Mouse (Mus musculus): ENCODE measurements around the gene Gba.

Gene Gba

DNA sequence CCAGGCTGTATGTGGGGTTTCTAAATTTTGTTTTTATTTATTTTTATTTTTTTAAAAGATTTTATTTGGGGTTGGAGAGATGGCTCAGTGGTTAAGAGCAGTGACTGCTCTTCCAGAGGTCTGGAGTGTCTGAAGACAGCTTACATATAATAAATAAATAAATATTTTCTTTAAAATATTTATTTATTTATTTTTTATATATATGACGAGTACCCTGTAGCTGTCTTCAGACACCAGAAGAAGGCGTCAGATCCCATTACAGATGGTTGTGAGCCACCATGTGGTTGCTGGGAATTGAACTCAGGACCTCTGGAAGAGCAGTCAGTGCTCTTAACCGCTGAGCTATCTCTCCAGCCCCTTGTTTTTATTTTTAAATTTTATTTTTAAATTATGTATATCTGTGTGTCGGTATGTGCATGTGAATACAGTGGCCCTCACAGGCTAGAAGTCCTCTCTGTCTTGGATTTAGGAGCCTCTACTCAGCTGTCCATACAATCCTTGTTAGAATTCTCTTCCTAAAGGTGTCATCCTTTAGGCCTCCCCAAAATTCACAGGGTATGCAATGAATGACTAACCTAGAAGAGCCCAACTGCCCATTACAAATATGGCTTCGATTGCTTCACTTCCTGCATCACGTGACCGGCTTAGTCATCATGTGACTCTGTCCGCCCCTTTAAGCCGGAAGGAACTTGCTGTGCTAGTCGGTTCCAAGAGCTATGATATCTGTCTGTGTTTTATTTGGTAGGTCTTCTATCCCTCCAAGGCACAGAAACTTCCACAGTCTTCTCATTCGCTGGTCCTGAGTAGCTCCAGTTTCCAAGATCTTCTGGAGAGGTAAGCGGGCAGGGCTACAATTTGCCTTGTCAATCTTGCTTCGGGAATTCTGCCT lies at the start of gene Gba:
Gene Gba (plus strand): TSS at position 676 of the 889 bp plus-strand sequence.
- ChIA-PET CTCF (interaction anchor here in 2 of 4 experiments (0.7 to 1.0 kb wide), 2 partner anchors 9 to 754 kb away, joined by 3 read pairs; no protein-coding TSS in a partner anchor), POLR2A (interaction anchor here (0.5 to 4.8 kb wide), 30 partner anchors 8 to 914 kb away, joined by 3 to 31 read pairs (median 4); partner anchors contain the start of genes Scamp3 (in 2 of the 4), Thbs3 (in 2 of the 4), Clk2 (in 1 of the 4) and Fam189b (in 1 of the 4))

DNA sequence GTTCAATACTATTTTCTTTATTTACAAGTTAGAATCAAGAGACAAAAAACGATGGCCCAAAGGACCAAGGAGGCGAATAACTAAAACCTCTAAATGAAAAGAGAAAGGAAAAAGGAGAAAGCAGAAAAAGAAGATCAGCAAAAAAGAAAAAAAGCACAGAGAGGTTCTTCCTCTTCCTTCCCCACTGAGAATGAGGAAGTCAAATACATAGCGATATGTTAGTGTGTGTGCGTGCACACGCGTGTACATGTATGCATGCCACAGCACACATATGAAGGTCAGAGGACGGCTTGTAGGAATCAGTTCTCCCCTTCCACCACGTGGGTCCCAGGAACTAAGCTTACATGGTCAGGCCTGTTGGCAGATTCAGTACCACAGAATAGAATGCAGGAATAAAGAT lies 45.8 kb upstream of the Gba start:
- ChIA-PET POLR2A (interaction anchor here in 2 of 4 experiments (0.6 to 1.3 kb wide), 5 partner anchors 13 to 61 kb away, joined by 3 to 4 read pairs (median 3); partner anchors contain the start of gene Gba (in 1 of the 2)), CTCF (interaction anchor here in 1 of 4 experiments (0.6 to 4.1 kb wide), 2 partner anchors 21 to 41 kb away, joined by 4 to 18 read pairs; partner anchors contain the start of gene Pklr)

DNA sequence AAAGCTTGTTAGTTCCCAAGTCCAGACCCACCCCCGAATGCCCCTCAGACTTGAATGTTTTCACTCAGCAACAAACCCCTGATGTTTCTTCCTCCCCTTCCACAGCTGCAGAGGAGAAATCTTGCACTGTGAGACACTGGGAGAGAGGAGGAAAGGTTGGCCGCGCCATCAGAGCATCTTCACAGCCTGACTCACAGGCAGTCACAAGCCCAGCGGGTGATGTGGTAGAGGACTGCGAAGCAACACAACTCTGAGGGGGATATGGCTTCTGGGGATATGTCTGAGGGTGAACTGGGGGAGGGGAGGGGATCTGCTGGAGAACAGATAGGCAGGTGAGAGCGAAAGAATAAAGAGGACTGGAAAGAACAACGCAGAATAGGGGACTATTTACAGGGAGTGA lies 44.1 kb upstream of the Gba start:
- CTCF ChIA-PET = interaction anchor here in 3 of 4 experiments (1.1 to 4.1 kb wide), 9 partner anchors 12 to 90 kb away, joined by 3 to 18 read pairs (median 7); partner anchors contain the start of gene Pklr (in 2 of the 3)
- POLR2A ChIA-PET = interaction anchor here in 2 of 4 experiments (0.6 to 2.6 kb wide), 11 partner anchors 8 to 207 kb away, joined by 3 to 7 read pairs (median 4); partner anchors contain the start of genes Rusc1 (in 2 of the 2) and Fam189b (in 1 of the 2)

DNA sequence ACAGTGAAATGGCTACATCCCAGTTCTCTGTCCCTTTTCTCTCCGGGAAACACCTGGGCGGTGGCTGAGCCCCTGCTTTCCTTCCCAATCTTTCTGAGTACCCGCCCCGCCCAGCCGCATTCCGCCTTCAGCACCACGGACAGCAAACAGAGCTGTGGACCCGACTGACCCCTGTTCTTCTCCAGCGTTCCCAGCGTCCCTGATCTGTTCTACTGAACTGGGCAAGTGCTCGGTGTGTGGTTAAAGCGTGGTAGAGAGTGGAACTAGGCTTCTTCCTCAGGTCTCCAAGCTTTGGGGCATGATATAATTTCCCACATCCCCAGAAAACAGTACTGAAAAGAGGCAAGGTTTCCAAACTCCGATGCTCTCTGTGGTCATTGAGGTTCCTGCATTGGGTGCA lies 43.5 kb upstream of the Gba start:
- ChIA-PET CTCF (interaction anchor here (0.5 to 4.1 kb wide), 19 partner anchors 10 to 1292 kb away, joined by 3 to 18 read pairs (median 5); partner anchors contain the start of genes Fam189b (in 2 of the 4), Pklr (in 2 of the 4), Fdps (in 1 of the 4) and Gm43738 (in 1 of the 4)), POLR2A (interaction anchor here in 3 of 4 experiments (0.6 to 2.6 kb wide), 22 partner anchors 9 to 209 kb away, joined by 3 to 17 read pairs (median 5); partner anchors contain the start of genes Scamp3 (in 3 of the 3), Rusc1 (in 2 of the 3), Dcst1 (in 1 of the 3) and Fam189b (in 1 of the 3))

DNA sequence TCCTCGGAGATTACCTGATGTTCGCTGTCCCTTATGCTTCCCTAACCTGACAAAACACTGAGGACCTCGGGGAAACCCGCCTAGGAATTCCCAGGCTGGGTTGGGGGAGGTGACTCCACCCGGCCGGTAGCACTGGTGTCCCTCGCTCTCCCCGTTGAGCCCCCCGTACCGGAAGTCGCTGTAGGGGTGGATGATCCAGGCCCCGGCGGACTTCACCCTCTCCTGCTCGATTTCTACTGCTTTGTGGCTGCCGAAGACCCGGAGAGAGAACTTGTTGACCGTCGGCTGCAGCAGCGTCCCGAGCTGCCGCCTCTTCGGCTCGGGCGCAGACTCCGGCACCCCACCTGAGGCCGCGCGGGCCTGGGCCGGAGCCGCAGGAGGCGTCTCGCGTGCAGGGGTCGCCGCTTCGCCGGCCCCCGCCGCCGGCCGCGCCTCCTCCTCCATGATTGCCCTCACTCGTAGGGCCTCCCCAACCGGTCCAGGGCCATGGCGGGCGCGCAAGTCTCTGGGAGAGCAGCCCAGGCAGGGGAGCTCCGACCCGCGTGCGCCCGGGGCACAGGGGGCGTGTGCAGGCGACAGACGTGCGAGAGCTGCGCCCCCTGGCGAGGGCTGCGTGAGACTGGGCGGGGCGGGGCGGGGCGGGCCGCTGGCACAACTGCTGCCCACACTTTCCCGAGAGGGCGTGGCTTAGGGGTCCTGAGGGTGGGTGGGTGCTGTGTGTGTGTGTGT lies 42.9 kb upstream of the Gba start, which contains the start of gene Hcn3:
Gene Hcn3 (minus strand): TSS at position 581 of the 729 bp plus-strand sequence.
- CTCF ChIA-PET = interaction anchor here (0.5 to 4.1 kb wide), 43 partner anchors 10 to 1293 kb away, joined by 3 to 18 read pairs (median 4); partner anchors contain the start of genes Fam189b (in 2 of the 4), Pklr (in 2 of the 4), Scamp3 (in 2 of the 4) and Fdps (in 1 of the 4)
- POLR2A ChIA-PET = interaction anchor here in 3 of 4 experiments (0.6 to 2.6 kb wide), 38 partner anchors 10 to 885 kb away, joined by 3 to 17 read pairs (median 4); partner anchors contain the start of genes Fam189b (in 3 of the 3), Scamp3 (in 3 of the 3), Fdps (in 2 of the 3) and Dcst1 (in 1 of the 3)

DNA sequence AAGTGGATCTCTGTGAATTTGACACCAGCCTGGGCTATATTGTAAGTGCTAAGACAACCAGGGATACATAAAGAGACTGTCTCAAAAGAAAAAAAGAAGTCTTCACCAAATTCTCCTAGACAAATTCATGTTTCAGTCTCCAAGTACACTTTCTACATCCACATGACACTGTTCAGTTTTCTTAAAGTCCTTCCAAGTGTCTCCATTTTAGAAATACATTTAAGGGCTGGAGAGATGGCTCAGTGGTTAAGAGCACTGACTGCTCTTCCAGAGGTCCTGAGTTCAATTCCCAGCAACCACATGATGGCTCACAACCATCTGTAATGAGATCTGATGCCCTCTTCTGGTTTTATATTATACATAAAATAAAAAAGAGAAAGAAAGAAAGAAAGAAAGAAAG lies 41.5 kb upstream of the Gba start:
- CTCF ChIA-PET = interaction anchor here in 3 of 4 experiments (0.6 to 4.1 kb wide), 6 partner anchors 11 to 596 kb away, joined by 3 to 18 read pairs (median 8); partner anchors contain the start of genes Pklr (in 1 of the 3) and Scamp3 (in 1 of the 3)
- POLR2A ChIA-PET = interaction anchor here in 2 of 4 experiments (0.5 to 2.4 kb wide), 10 partner anchors 13 to 211 kb away, joined by 3 to 10 read pairs (median 4); partner anchors contain the start of genes Fdps (in 2 of the 2) and Scamp3 (in 1 of the 2)

DNA sequence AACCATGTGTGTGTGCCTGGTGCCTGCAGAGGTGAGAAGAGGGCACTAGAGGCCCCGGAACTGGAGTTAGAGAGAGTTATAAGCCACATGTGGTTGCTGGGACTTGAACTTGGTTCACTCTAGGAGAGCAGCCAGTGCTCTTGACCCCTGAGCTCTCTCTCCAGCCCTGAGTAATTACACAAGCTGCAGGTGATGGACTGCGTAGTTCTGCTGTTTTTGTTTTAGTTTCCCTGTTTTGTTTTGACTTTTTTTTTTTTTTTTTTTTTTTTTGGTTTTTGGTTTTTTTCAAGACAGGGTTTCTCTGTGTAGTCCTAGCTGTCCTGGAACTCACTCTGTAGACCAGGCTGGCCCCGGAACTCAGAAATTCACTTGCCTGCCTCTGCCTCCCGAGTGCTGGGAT lies 40.9 kb upstream of the Gba start:
- ChIA-PET CTCF (interaction anchor here in 3 of 4 experiments (0.6 to 0.7 kb wide), 4 partner anchors 14 to 1525 kb away, joined by 3 to 10 read pairs (median 6); no protein-coding TSS in a partner anchor), POLR2A (interaction anchor here in 3 of 4 experiments (0.6 to 7.1 kb wide), 10 partner anchors 8 to 534 kb away, joined by 3 to 61 read pairs (median 4); partner anchors contain the start of gene Scamp3 (in 1 of the 3))

DNA sequence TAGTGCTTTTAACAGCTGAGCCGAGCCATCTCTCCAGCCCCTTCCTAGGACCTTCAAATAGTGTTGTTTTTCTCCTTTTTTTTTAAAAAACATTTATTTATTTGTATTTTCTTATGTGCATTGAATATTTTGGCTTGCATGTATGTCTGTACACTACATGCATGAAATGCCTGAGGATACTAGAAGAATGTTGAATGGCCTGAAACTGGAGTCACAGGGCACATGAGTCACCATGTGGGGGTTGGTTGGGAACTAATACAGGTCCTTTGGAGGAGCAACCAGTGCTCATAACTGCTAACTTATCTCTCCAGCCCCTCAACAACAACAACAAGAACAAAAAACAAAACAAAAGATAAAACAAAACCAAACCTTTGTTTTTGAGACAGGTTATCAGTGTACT lies 39.6 kb upstream of the Gba start:
- ChIA-PET POLR2A (interaction anchor here in 3 of 4 experiments (0.6 to 7.1 kb wide), 13 partner anchors 12 to 61 kb away, joined by 3 to 61 read pairs (median 4); partner anchors contain the start of genes Scamp3 (in 3 of the 3), Fam189b (in 2 of the 3), Fdps (in 2 of the 3) and Gba (in 1 of the 3)), CTCF (interaction anchor here in 2 of 4 experiments (0.6 to 0.9 kb wide), 2 partner anchors 27 to 52 kb away, joined by 4 to 5 read pairs; partner anchors contain the start of genes Pklr (in 1 of the 2) and Thbs3 (in 1 of the 2))

DNA sequence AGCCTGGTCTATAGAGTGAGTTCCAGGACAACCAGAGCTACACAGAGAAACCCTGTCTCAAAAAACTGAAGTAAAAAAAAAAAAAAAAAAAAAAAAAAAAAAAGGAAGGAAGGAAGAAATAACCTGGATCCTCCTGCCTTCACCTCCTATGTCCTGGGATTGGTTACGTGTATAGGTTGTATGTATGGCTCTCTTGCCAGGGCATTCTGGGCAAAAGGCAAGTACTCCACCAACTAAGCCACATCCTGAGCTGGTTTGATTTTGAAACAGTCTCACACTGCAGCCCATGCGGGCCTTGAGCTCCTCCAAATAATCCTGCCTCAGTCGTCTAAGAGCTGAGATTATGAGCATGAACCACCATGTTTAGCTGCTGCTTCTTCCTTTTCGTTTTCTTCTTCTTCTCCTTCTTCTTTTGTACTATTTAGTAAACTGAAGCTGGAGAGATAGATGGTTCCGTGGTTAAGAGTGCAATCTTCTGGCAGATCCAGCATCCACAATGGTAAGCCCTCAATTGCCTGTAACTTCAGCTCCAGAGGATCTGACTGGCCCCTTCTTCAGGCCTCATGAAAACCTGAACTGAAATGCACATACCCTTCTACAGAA lies 39.0 kb upstream of the Gba start:
- CTCF ChIA-PET = interaction anchor here in 2 of 4 experiments (0.6 to 1.8 kb wide), 9 partner anchors 19 to 1004 kb away, joined by 3 to 7 read pairs (median 5); partner anchors contain the start of genes Pklr (in 2 of the 2) and Fam189b (in 1 of the 2)
- POLR2A ChIA-PET = interaction anchor here (0.6 to 7.1 kb wide), 34 partner anchors 10 to 932 kb away, joined by 3 to 61 read pairs (median 4); partner anchors contain the start of genes Scamp3 (in 4 of the 4), Fam189b (in 2 of the 4), Fdps (in 2 of the 4) and Cks1b (in 1 of the 4)

DNA sequence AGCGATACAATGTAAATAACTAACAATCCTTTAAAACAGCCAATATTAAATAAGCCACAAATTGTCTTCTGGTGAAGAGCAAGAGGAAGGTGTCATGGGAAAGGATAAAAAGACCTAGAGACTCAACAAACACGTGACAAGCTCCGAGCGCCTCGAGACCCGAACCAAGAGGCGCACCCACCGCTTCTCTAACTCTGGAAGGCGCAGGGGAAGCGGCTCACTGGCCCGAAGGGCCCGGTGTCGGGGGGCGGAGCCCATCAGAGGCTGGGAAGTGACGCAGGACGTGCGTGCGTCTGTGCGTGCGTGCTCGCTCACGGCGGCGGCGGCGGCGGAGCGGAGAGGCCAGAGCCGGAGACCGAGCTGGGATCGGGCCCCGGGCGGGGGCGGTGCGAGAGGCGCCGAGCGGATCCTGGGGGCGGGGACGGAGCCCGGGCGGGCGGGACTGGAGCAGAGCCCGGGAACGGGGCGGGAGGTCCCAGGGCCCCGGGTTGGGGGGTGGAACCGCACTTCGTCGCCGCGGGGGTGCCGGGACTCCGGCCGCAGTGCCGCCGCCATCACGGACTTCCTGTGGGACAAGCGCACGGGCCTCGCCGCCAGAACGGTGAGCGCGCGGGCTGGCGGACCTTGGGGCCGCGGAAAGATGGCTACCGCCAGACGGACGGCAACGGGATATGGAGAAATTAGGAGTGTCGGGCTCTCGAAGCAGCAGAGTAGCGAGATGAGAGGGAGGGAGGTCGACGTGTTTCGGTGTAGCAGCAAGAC lies 38.0 kb upstream of the Gba start, which contains the start of gene Clk2:
Gene Clk2 (plus strand): TSS at position 290 of the 762 bp plus-strand sequence.
- ChIA-PET CTCF (interaction anchor here in 1 of 4 experiments (0.9 to 1.8 kb wide), 7 partner anchors 18 to 1005 kb away, joined by 3 to 7 read pairs (median 5); partner anchors contain the start of genes Fam189b and Pklr), POLR2A (interaction anchor here (0.6 to 7.1 kb wide), 37 partner anchors 9 to 884 kb away, joined by 3 to 61 read pairs (median 5); partner anchors contain the start of genes Scamp3 (in 4 of the 4), Fam189b (in 3 of the 4), Fdps (in 2 of the 4) and Cks1b (in 1 of the 4))

DNA sequence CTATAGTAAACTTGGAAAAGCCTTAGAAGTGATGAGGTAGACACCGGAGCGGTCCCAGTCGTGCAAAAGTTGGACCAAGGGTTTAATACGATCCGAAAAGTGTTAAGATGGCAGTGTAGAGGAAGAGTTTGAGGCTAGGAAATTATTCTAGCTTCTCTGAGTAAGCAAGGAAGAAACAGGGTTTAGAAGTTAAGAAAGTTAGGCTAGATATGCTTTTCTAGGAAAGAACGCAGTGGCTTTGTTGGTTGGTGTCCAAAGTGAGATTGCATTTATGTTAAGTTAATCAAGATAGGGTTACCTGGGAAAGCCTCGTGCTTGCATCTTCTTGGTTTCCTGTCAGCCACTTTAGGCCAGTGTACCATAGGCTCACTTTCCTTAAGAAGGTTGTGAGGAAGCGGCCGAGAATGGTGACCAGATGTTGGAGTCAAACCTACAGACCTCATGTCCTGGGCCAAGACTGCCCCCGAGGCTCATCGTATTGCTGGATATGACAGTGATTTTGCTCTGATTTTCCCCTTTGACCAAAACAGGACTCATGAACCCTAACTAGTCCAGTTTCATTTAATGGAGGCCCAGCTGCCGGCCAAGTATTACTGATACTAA lies 37.4 kb upstream of the Gba start:
- CTCF ChIA-PET = interaction anchor here in 1 of 4 experiments (1.2 to 1.8 kb wide), 4 partner anchors 18 to 78 kb away, joined by 3 to 7 read pairs (median 6); partner anchors contain the start of genes Fam189b and Pklr
- POLR2A ChIA-PET = interaction anchor here (0.8 to 7.1 kb wide), 23 partner anchors 8 to 289 kb away, joined by 3 to 61 read pairs (median 5); partner anchors contain the start of genes Scamp3 (in 3 of the 4), Fam189b (in 2 of the 4), Cks1b (in 1 of the 4) and Fdps (in 1 of the 4)

DNA sequence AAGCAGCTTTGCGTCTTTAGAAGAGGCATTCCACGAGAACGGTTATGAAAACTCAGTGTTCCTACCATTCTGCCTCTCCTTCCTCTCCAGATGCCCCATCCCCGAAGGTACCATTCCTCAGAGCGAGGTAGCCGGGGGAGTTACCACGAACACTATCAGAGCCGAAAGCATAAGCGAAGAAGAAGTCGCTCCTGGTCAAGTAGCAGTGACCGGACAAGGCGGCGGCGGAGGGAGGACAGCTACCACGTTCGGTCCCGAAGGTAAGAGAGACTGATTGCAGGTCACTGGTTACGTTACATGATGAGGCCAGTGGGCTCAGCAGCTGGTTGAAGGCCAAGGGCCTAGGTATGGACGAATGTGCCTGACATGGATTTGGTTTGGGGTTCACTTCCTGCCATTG lies 35.8 kb upstream of the Gba start:
- ChIA-PET POLR2A (interaction anchor here in 2 of 4 experiments (0.7 to 7.1 kb wide), 6 partner anchors 10 to 1097 kb away, joined by 3 to 61 read pairs (median 7); partner anchors contain the start of genes Scamp3 (in 2 of the 2) and Fdps (in 1 of the 2)), CTCF (interaction anchor here in 3 of 4 experiments (0.6 to 0.8 kb wide), 3 partner anchors 10 to 193 kb away, joined by 3 to 4 read pairs (median 3); partner anchors contain the start of gene Scamp3 (in 1 of the 3))

DNA sequence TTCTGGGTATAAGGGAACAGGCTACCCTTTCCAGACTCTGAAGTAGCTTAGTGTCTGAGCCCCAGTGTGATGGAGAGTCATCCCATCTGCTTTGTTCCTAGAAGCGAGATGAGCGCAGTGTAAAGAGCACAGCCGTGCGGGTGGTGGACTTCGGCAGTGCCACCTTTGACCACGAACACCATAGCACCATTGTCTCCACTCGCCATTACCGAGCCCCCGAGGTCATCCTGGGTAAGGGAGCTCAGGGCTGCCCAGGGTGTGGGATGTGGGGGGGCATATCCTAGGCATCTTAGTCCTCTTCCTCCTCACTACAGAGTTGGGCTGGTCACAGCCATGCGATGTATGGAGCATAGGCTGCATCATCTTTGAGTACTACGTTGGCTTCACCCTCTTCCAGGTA lies 27.9 kb upstream of the Gba start:
- ChIA-PET CTCF (no interaction called here), POLR2A (interaction anchor here in 2 of 4 experiments (0.7 to 5.1 kb wide), 4 partner anchors 9 to 51 kb away, joined by 3 to 55 read pairs (median 8); partner anchors contain the start of gene Clk2 (in 1 of the 2))

DNA sequence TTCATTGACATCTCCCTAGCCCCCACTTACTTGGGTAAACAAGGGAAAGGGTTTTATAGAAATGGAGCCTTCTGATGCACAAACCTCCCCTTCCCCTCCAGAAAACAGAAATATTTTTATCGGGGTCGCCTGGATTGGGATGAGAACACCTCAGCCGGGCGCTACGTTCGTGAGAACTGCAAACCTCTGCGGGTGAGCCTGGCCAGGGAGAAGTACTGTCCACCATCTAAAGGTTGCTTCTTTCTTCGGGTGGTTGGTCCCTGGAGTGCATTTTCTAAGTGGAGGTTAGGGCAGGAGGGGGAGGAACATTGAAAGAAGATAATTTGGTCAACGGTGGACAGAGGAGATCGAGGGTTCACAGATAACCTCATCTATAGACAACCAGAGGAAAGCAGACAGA lies 27.2 kb upstream of the Gba start:
- ChIA-PET CTCF (interaction anchor here in 2 of 4 experiments (0.6 to 0.8 kb wide), 2 partner anchors 39 to 1428 kb away, joined by 4 to 5 read pairs; no protein-coding TSS in a partner anchor), POLR2A (interaction anchor here in 3 of 4 experiments (0.7 to 5.1 kb wide), 8 partner anchors 9 to 28 kb away, joined by 3 to 61 read pairs (median 10); partner anchors contain the start of genes Clk2 (in 3 of the 3), Gba (in 1 of the 3) and Hcn3 (in 1 of the 3))
